Mouse (Mus musculus): ENCODE measurements around the gene Macf1. TPM values are rescaled to one million over a fixed set of nuclear protein-coding genes. Genes with fewer than 3 reads are reported as not detected.

Macf1 gene
- polyA plus RNA-seq, 1 experiment from 2014 or later: 84.1 TPM

GRCm38 (mm10) chr4:123692071-123692470 is 7.9 kb upstream of the Macf1 start:
- ChIA-PET CTCF (no interaction called here), POLR2A (no interaction called here)
- no peak for ATAC-seq
- DNase-seq (ENCODE audit: low read depth, low spot score): no peak
- no peak for TF ChIP-seq CTCF (IDR thresholded peaks at IDR 0.05)
- no peaks in the 10 kb centered on the region for H3K27me3 ChIP-seq
- in situ Hi-C loops (cut with MboI; ENCODE audit: low pct_unique_long_range_greater_than_20kb): no loop called here

- ATAC-seq: no peak
- no peak for DNase-seq (ENCODE audit: low read depth, low spot score)
- in situ Hi-C loops (cut with MboI; ENCODE audit: low pct_unique_long_range_greater_than_20kb): no loop called here
- TF ChIP-seq CTCF (IDR thresholded peaks at IDR 0.05): no peak
- POLR2A ChIA-PET: no interaction called here
- CTCF ChIA-PET: no interaction called here
- H3K27me3 ChIP-seq: no peaks in the 10 kb centered on the region
Observed at GRCm38 (mm10) chr4:123690311-123690710, 6.2 kb upstream of the Macf1 start.

- ChIA-PET CTCF (no interaction called here), POLR2A (no interaction called here)
- no peak for TF ChIP-seq CTCF (IDR thresholded peaks at IDR 0.05)
- no peaks in the 10 kb centered on the region for H3K27me3 ChIP-seq
- in situ Hi-C loops (cut with MboI; ENCODE audit: low pct_unique_long_range_greater_than_20kb): no loop called here
- DNase-seq (ENCODE audit: low read depth, low spot score) (no peak), ATAC-seq (peak; percentile 50)
Observed at GRCm38 (mm10) chr4:123687025-123687781, 3.0 kb upstream of the Macf1 start.

- ChIA-PET POLR2A (no interaction called here), CTCF (no interaction called here)
- peak; percentile 32 for ATAC-seq
- no peak for DNase-seq (ENCODE audit: low read depth, low spot score)
- in situ Hi-C loops (cut with MboI; ENCODE audit: low pct_unique_long_range_greater_than_20kb): no loop called here
- H3K27me3 ChIP-seq: no peaks in the 10 kb centered on the region
- no peak for TF ChIP-seq CTCF (IDR thresholded peaks at IDR 0.05)
Observed at GRCm38 (mm10) chr4:123686368-123687024, 2.3 kb upstream of the Macf1 start.

GRCm38 (mm10) chr4:123685506-123686242 is 1.5 kb upstream of the Macf1 start:
- in situ Hi-C loops (cut with MboI; ENCODE audit: low pct_unique_long_range_greater_than_20kb): no loop called here
- CTCF ChIA-PET: no interaction called here
- ATAC-seq (no peak), DNase-seq (ENCODE audit: low read depth, low spot score) (no peak)
- no peak for TF ChIP-seq CTCF (IDR thresholded peaks at IDR 0.05)
- POLR2A ChIA-PET: interaction anchor here (0.6 kb wide), 1 partner anchor 137 kb away, joined by 6 read pairs; no protein-coding TSS in a partner anchor
- no peaks in the 10 kb centered on the region for H3K27me3 ChIP-seq

GRCm38 (mm10) chr4:123685046-123685445 is 886 bp upstream of the Macf1 start:
- ChIA-PET POLR2A (interaction anchor here (0.6 kb wide), 1 partner anchor 138 kb away, joined by 6 read pairs; no protein-coding TSS in a partner anchor), CTCF (no interaction called here)
- ATAC-seq (no peak), DNase-seq (ENCODE audit: low read depth, low spot score) (no peak)
- no peaks in the 10 kb centered on the region for H3K27me3 ChIP-seq
- no peak for TF ChIP-seq CTCF (IDR thresholded peaks at IDR 0.05)
- in situ Hi-C loops (cut with MboI; ENCODE audit: low pct_unique_long_range_greater_than_20kb): no loop called here

GRCm38 (mm10) chr4:123682291-123682690 is 1.9 kb downstream of the Macf1 start:
- no peaks in the 10 kb centered on the region for H3K27me3 ChIP-seq
- no peak for DNase-seq (ENCODE audit: low read depth, low spot score)
- in situ Hi-C loops (cut with MboI; ENCODE audit: low pct_unique_long_range_greater_than_20kb): no loop called here

GRCm38 (mm10) chr4:123680962-123681361 is 3.2 kb downstream of the Macf1 start:
- no peak for TF ChIP-seq CTCF (IDR thresholded peaks at IDR 0.05)
- ChIA-PET POLR2A (no interaction called here), CTCF (no interaction called here)
- in situ Hi-C loops (cut with MboI; ENCODE audit: low pct_unique_long_range_greater_than_20kb): no loop called here
- DNase-seq (ENCODE audit: low read depth, low spot score): no peak
- no peak for ATAC-seq
- H3K27me3 ChIP-seq: no peaks in the 10 kb centered on the region

More at GRCm38 (mm10) chr4:123682291-123682690, 1.9 kb downstream of the Macf1 start:
- CTCF ChIA-PET: no interaction called here
- POLR2A ChIA-PET: no interaction called here
- TF ChIP-seq CTCF (IDR thresholded peaks at IDR 0.05): no peak
- ATAC-seq: no peak

- H3K27me3 ChIP-seq: no peaks in the 10 kb centered on the region
- no peak for TF ChIP-seq CTCF (IDR thresholded peaks at IDR 0.05)
- no peak for ATAC-seq
- CTCF ChIA-PET: no interaction called here
- in situ Hi-C loops (cut with MboI; ENCODE audit: low pct_unique_long_range_greater_than_20kb): loop anchor here (10.0 kb wide), 1 partner anchor 372 kb away; no protein-coding TSS in a partner anchor
- POLR2A ChIA-PET: no interaction called here
- no peak for DNase-seq (ENCODE audit: low read depth, low spot score)
Observed at GRCm38 (mm10) chr4:123677060-123677804, 6.9 kb downstream of the Macf1 start.

GRCm38 (mm10) chr4:123670598-123670997 is 13.6 kb downstream of the Macf1 start:
- in situ Hi-C loops (cut with MboI; ENCODE audit: low pct_unique_long_range_greater_than_20kb): loop anchor here (10.0 kb wide), 1 partner anchor 366 kb away; no protein-coding TSS in a partner anchor
- DNase-seq (ENCODE audit: low read depth, low spot score) (no peak), ATAC-seq (no peak)
- POLR2A ChIA-PET: no interaction called here
- peak; percentile 14 for TF ChIP-seq CTCF (IDR thresholded peaks at IDR 0.05)
- CTCF ChIA-PET: interaction anchor here (1.3 to 5.0 kb wide), 3 partner anchors 37 to 136 kb away, joined by 3 to 30 read pairs (median 9); no protein-coding TSS in a partner anchor
- no peaks in the 10 kb centered on the region for H3K27me3 ChIP-seq
